Mouse (Mus musculus) midbrain, embryonic 14.5 days (tissue): ENCODE data around the gene Krt39. TPM values are rescaled to one million over a fixed set of nuclear protein-coding genes. Genes with fewer than 3 reads are reported as not detected.

Experiments
- ATAC-seq: fragments of 200-750 bp; cut with Nextera tagmentation; 2 replicates; pipeline ENCODE4 v1.8.0; 2017; ENCODE audit warnings: moderate number of reproducible peaks, moderate library complexity; ENCODE audit not compliant: low FRiP score, low TSS enrichment
- DNase-seq: peaks from one replicate; pipeline ENCODE4 v3.0.0-alpha.2; 2015
- H3K27ac ChIP-seq: fragments of 300-500 bp; sonication (generic); replicated peaks from 2 replicates; pipeline ENCODE4 v1.5.1; 2014; ENCODE audit warnings: mild to moderate bottlenecking, low read depth, low read length, moderate library complexity
- H3K27me3 ChIP-seq: fragments of 300-500 bp; sonication (generic); 2 replicates; pipeline ENCODE4 v1.6.1; 2014; ENCODE audit warnings: low read length, control low read depth, mixed read lengths; ENCODE audit not compliant: control insufficient read depth, insufficient read depth
- H3K36me3 ChIP-seq: fragments of 300-500 bp; sonication (generic); 2 replicates; pipeline ENCODE4 v1.6.1; 2014; ENCODE audit warnings: low read length, control low read depth; ENCODE audit not compliant: control insufficient read depth, insufficient read depth
- H3K4me1 ChIP-seq: fragments of 300-500 bp; sonication (generic); 2 replicates; pipeline ENCODE4 v1.6.1; 2014; ENCODE audit warnings: mild to moderate bottlenecking, antibody characterized with exemption, low read length, control low read depth; ENCODE audit not compliant: control insufficient read depth, insufficient read depth
- H3K4me2 ChIP-seq: fragments of 300-500 bp; sonication (generic); 2 replicates; pipeline ENCODE4 v1.6.1; 2014; ENCODE audit warnings: mild to moderate bottlenecking, low read length, moderate library complexity
- H3K4me3 ChIP-seq: fragments of 300-500 bp; sonication (generic); replicated peaks from 2 replicates; pipeline ENCODE4 v1.5.1; 2014; ENCODE audit warnings: low read depth, low read length
- H3K9ac ChIP-seq: fragments of 300-500 bp; sonication (generic); replicated peaks from 2 replicates; pipeline ENCODE4 v1.6.1; 2014; ENCODE audit warnings: mild to moderate bottlenecking, low read length, moderate library complexity
- H3K9me3 ChIP-seq: fragments of 300-500 bp; sonication (generic); 2 replicates; pipeline ENCODE4 v1.6.1; 2016; ENCODE audit warnings: low read length, control low read depth, mixed read lengths; ENCODE audit not compliant: control insufficient read depth
- WGBS: fragments of 180-500 bp; shearing (Covaris S2); extraction: QIAGEN DNeasy Blood & Tissue Kit; methylation state at CpG from one replicate; pipeline ENCODE4 v1.1.7; 2014; 5-methylcytosine and 5-hydroxymethylcytosine counted together
- polyA plus RNA-seq: library from polyadenylated mRNA; unstranded; fragments of >200 nt; fragmentation: Nextera tagmentation; extraction: Ambion mirVana; gene quantifications from 2 replicates; pipeline ENCODE4 v1.2.1, GENCODE M21; 2014

Gene Krt39
- not detected in 2 replicates for polyA plus RNA-seq

DNA sequence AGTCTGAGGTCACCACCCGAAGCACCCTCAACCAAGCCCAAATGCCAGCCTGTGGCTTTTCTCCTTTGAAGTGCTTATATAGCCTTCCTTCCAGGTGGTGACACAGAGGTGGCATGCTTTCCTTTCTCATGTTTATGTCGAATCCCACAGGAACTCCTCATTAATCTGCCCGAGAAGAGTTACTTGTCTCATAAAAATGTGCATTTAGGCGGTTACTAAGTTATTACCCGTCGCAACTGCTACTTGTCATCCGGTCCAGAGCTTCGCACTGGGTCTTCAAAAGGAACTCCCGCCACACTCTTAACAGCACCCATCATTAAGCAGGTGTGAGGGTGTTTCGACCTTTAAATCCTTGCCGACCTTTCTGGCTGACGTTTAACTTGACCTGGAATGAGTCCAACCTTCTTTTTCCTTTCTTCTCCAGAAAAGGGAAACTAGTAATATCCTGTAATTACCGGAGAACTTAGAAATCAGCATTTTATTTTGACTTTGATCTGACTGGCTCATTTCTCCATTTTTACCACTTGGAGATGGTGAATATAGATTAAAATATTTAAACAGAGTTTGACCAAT, at the start of gene Krt39:
Gene Krt39 (minus strand): TSS at position 51 of the 573 bp plus-strand sequence.
- Histone ChIP-seq H3K27me3 (no peaks in the 10 kb centered on the region), H3K27ac (no peak within 1 kb of the TSS), H3K36me3 (no peaks in the 10 kb centered on the region), H3K4me3 (no peak within 1 kb of the TSS), H3K4me1 (no peaks in the 10 kb centered on the region), H3K9ac (no peak within 1 kb of the TSS), H3K9me3 (no peaks in the 10 kb centered on the region), H3K4me2 (no peak within 1 kb of the TSS)
- 90% methylated on average over 13 of the region's 13 CpGs for WGBS
- ATAC-seq = no peak
- DNase-seq = no peak

- WGBS = 96% methylated on average over 7 of the region's 7 CpGs
- Histone ChIP-seq H3K4me2 (no peak within 1 kb of the TSS), H3K4me1 (no peaks in the 10 kb centered on the region), H3K36me3 (no peaks in the 10 kb centered on the region), H3K9ac (no peak within 1 kb of the TSS), H3K9me3 (no peaks in the 10 kb centered on the region), H3K27me3 (no peaks in the 10 kb centered on the region), H3K4me3 (no peak within 1 kb of the TSS), H3K27ac (no peak within 1 kb of the TSS)
- ATAC-seq = no peak
- no peak for DNase-seq
Measured at GRCm38 (mm10) chr11:99566530-99566929, 45.4 kb upstream of the Krt39 start, which contains the start of gene Krtap3-1. TSS of gene Krtap3-1 (minus strand) at chr11:99566630.

GRCm38 (mm10) chr11:99562580-99562979, 41.4 kb upstream of the Krt39 start:
- H3K4me1 ChIP-seq = no peaks in the 10 kb centered on the region
- H3K9me3 ChIP-seq = no peaks in the 10 kb centered on the region
- ATAC-seq (no peak), DNase-seq (no peak)
- H3K27me3 ChIP-seq = no peaks in the 10 kb centered on the region
- no peak overlapping the region for H3K4me2 ChIP-seq
- no peak overlapping the region for H3K9ac ChIP-seq
- 84% methylated on average over 6 of the region's 6 CpGs for WGBS
- H3K36me3 ChIP-seq = no peaks in the 10 kb centered on the region
- H3K4me3 ChIP-seq = no peak overlapping the region
- no peak overlapping the region for H3K27ac ChIP-seq

- no peaks in the 10 kb centered on the region for H3K36me3 ChIP-seq
- DNase-seq = no peak
- no peak for ATAC-seq
- H3K9ac ChIP-seq = no peak within 1 kb of the TSS
- H3K4me3 ChIP-seq = no peak within 1 kb of the TSS
- no peak within 1 kb of the TSS for H3K4me2 ChIP-seq
- H3K27me3 ChIP-seq = no peaks in the 10 kb centered on the region
- H3K27ac ChIP-seq = no peak within 1 kb of the TSS
- 91% methylated on average over 9 of the region's 9 CpGs for WGBS
- H3K9me3 ChIP-seq = no peaks in the 10 kb centered on the region
- no peaks in the 10 kb centered on the region for H3K4me1 ChIP-seq
Measured at GRCm38 (mm10) chr11:99559366-99559765, 38.2 kb upstream of the Krt39 start, which contains the start of gene Gm11939. TSS of gene Gm11939 (minus strand) at chr11:99559466.

GRCm38 (mm10) chr11:99557976-99558745, 37.0 kb upstream of the Krt39 start:
- Histone ChIP-seq H3K9ac (no peak overlapping the region), H3K36me3 (no peaks in the 10 kb centered on the region), H3K4me1 (no peaks in the 10 kb centered on the region), H3K4me2 (no peak overlapping the region), H3K27ac (no peak overlapping the region), H3K9me3 (no peaks in the 10 kb centered on the region), H3K4me3 (no peak overlapping the region), H3K27me3 (no peaks in the 10 kb centered on the region)
- no peak for DNase-seq
- ATAC-seq = no peak
- 85% methylated on average over 3 of the region's 3 CpGs for WGBS

DNA sequence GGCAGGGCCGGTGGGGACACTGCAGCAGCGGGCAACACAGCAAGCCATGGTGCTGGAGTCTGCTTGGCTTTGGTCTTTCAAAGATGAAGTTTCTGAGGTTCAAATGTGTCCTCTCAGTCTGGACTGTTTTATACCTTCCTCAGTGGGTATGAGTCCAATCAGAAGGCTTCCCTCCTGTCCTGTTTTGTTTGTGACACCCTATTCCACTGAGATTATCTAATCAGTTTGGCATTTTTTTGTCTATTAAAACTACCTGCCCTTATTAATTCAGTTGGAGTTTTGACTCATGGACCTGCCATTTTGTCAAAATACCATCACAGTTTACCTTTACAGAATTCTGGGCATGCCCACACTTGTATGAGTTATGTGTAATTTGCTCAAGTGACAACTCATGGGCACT, 35.6 kb upstream of the Krt39 start, which contains the start of gene Krtap3-2:
Gene Krtap3-2 (minus strand): TSS at position 101 of the 400 bp plus-strand sequence.
- WGBS = 81% methylated on average over 2 of the region's 2 CpGs
- no peak for ATAC-seq
- no peak within 1 kb of the TSS for H3K27ac ChIP-seq
- no peak within 1 kb of the TSS for H3K4me2 ChIP-seq
- no peaks in the 10 kb centered on the region for H3K36me3 ChIP-seq
- no peaks in the 10 kb centered on the region for H3K9me3 ChIP-seq
- no peak within 1 kb of the TSS for H3K9ac ChIP-seq
- DNase-seq = no peak
- no peaks in the 10 kb centered on the region for H3K4me1 ChIP-seq
- H3K27me3 ChIP-seq = no peaks in the 10 kb centered on the region
- H3K4me3 ChIP-seq = no peak within 1 kb of the TSS

GRCm38 (mm10) chr11:99556195-99556594, 35.1 kb upstream of the Krt39 start:
- H3K27me3 ChIP-seq = no peaks in the 10 kb centered on the region
- no peak overlapping the region for H3K4me3 ChIP-seq
- no peaks in the 10 kb centered on the region for H3K36me3 ChIP-seq
- H3K4me2 ChIP-seq = no peak overlapping the region
- no peaks in the 10 kb centered on the region for H3K9me3 ChIP-seq
- no peaks in the 10 kb centered on the region for H3K4me1 ChIP-seq
- DNase-seq = no peak
- H3K9ac ChIP-seq = no peak overlapping the region
- WGBS = 86% methylated on average over 2 of the region's 2 CpGs
- no peak overlapping the region for H3K27ac ChIP-seq
- no peak for ATAC-seq

DNA sequence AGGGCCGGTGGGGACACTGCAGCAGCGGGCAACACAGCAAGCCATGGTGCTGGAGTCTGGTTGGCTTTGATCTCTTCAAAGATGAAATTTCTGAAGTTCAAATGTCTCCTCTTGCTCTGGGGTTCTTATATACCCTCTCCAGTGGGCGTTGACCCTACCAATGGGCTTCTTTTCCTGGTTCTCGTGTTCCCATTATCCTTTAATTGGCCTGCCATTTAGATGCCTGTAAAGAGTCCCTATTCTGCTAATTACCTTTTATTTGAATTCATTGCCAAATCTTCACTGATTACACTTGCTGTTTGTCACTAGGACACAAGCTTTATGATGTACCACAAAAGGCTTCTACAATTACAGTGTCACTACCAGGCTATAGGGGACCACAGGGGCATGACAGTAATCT, 29.6 kb upstream of the Krt39 start, which contains the start of gene Krtap3-3:
Gene Krtap3-3 (minus strand): TSS at position 101 of the 400 bp plus-strand sequence.
- no peak within 1 kb of the TSS for H3K4me3 ChIP-seq
- no peak within 1 kb of the TSS for H3K27ac ChIP-seq
- no peak within 1 kb of the TSS for H3K9ac ChIP-seq
- no peaks in the 10 kb centered on the region for H3K36me3 ChIP-seq
- H3K4me2 ChIP-seq = no peak within 1 kb of the TSS
- no peaks in the 10 kb centered on the region for H3K27me3 ChIP-seq
- WGBS = 86% methylated on average over 4 of the region's 4 CpGs
- DNase-seq (no peak), ATAC-seq (no peak)
- H3K9me3 ChIP-seq = no peaks in the 10 kb centered on the region
- no peaks in the 10 kb centered on the region for H3K4me1 ChIP-seq

DNA sequence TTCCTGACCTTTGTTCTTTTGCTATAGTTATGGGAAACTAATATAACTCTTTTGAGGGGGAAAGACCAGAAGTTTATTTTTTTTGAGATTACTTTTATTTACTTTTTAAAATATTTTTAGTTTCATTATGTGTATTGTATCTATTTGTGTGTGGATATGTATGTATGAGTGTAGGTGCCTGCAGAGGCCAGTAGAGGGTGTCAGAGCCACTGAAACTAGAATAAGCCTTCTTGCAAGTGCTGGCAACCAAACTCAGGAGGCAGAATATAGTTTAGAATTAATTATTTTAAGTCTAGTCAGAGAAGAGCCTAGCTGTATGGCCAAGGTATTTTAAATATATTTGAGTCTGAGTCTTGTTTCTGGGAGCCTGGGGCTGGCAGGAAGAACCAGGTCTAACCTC, 26.8 kb upstream of the Krt39 start:
- Histone ChIP-seq H3K27ac (no peak overlapping the region), H3K4me1 (no peaks in the 10 kb centered on the region), H3K4me2 (no peak overlapping the region), H3K9me3 (no peaks in the 10 kb centered on the region), H3K9ac (no peak overlapping the region), H3K27me3 (no peaks in the 10 kb centered on the region), H3K4me3 (no peak overlapping the region), H3K36me3 (no peaks in the 10 kb centered on the region)
- DNase-seq (no peak), ATAC-seq (no peak)
